Mouse (Mus musculus): ENCODE data around the gene Eefsec. TPM values are rescaled to one million over a fixed set of nuclear protein-coding genes. Genes with fewer than 3 reads are reported as not detected.

Eefsec gene
- polyA plus RNA-seq, 1 experiment from 2014 or later: 48.2 TPM

- Histone ChIP-seq H3K27me3 (ENCODE audit: insufficient read depth, low read length) (no peaks in the 10 kb centered on the region), H3K36me3 (ENCODE audit: insufficient read depth) (no peaks in the 10 kb centered on the region), H3K27ac (ENCODE audit: low read depth) (no peak overlapping the region), H3K9me3 (ENCODE audit: low read depth, low read length) (no peaks in the 10 kb centered on the region), H3K4me1 (ENCODE audit: insufficient read depth) (peaks cover 5% of the 10 kb centered on the region; the same call in 1 of the 2 replicates), H3K9ac (no peak overlapping the region), H3K4me3 (ENCODE audit: low read depth, low read length) (no peak overlapping the region), H3K4me2 (no peak overlapping the region)
- TF ChIP-seq CTCF (IDR thresholded peaks at IDR 0.05; ENCODE audit: low read depth): no peak
- ATAC-seq (ENCODE audit: insufficient read depth) (no peak), DNase-seq (no peak)
- 84% methylated on average over 2 of the region's 2 CpGs for WGBS
These were observed 168.2 kb downstream of the Eefsec start for GRCm38 (mm10) chr6:88278141-88278540.

- no peak for ATAC-seq (ENCODE audit: insufficient read depth)
- peaks cover 5% of the 10 kb centered on the region; the same call in 1 of the 2 replicates for H3K4me1 ChIP-seq (ENCODE audit: insufficient read depth)
These were observed 169.1 kb downstream of the Eefsec start for GRCm38 (mm10) chr6:88277242-88277641.

DNA sequence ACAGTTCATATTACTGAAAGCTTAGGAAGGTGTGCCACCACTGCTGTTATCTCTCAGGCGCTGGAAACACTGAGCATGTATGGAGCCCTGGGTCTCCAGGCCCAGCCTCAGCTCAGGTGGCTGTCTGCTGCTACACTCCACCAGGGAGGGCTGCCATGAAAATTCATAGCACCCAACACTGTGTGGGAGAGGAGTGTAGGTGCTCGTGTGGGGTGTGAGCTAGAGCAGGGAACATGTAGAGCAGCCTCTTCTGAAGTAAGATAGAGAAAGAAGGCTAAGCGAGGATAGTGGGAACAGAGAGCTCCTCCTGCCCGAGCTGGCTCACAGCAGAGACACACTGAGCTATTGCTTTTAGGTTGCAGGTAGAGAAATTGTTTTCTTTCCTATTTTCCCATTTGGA is 170.1 kb downstream of the Eefsec start:
- no peak for DNase-seq
- ATAC-seq (ENCODE audit: insufficient read depth): no peak
- TF ChIP-seq CTCF (IDR thresholded peaks at IDR 0.05; ENCODE audit: low read depth): no peak
- no peak overlapping the region for H3K4me2 ChIP-seq
- H3K4me3 ChIP-seq (ENCODE audit: low read depth, low read length): no peak overlapping the region
- no peaks in the 10 kb centered on the region for H3K9me3 ChIP-seq (ENCODE audit: low read depth, low read length)
- peaks cover 5% of the 10 kb centered on the region; the same call in 1 of the 2 replicates for H3K4me1 ChIP-seq (ENCODE audit: insufficient read depth)
- 68% methylated on average over 4 of the region's 4 CpGs for WGBS
- H3K27me3 ChIP-seq (ENCODE audit: insufficient read depth, low read length): no peaks in the 10 kb centered on the region
- no peak overlapping the region for H3K9ac ChIP-seq
- H3K36me3 ChIP-seq (ENCODE audit: insufficient read depth): no peaks in the 10 kb centered on the region
- no peak overlapping the region for H3K27ac ChIP-seq (ENCODE audit: low read depth)

More at GRCm38 (mm10) chr6:88277242-88277641, 169.1 kb downstream of the Eefsec start:
- WGBS: 87% methylated on average over 4 of the region's 4 CpGs
- no peak for DNase-seq
- no peak overlapping the region for H3K9ac ChIP-seq
- no peak for TF ChIP-seq CTCF (IDR thresholded peaks at IDR 0.05; ENCODE audit: low read depth)
- no peaks in the 10 kb centered on the region for H3K27me3 ChIP-seq (ENCODE audit: insufficient read depth, low read length)
- H3K9me3 ChIP-seq (ENCODE audit: low read depth, low read length): no peaks in the 10 kb centered on the region
- no peak overlapping the region for H3K4me2 ChIP-seq
- no peak overlapping the region for H3K27ac ChIP-seq (ENCODE audit: low read depth)
- H3K36me3 ChIP-seq (ENCODE audit: insufficient read depth): no peaks in the 10 kb centered on the region
- no peak overlapping the region for H3K4me3 ChIP-seq (ENCODE audit: low read depth, low read length)

DNA sequence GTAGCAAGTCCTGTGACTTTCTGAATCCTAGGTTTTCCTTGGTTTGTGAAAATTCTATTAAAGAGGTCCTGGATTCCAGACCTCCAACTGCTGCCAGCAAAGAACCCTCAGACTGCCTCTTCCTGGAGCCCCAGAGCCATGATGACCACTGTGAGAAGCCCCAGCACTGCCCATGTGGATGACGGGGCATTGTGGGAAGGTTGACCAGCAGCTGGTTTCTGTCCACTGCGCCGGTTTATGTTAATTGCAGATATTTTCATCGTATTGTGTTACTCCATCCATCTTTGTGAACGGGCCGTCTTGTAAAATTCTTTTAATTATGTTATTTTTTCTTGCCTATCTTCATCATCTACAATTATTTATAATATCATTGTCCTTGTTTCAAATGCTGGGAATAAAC is 171.7 kb downstream of the Eefsec start:
- no peaks in the 10 kb centered on the region for H3K27me3 ChIP-seq (ENCODE audit: insufficient read depth, low read length)
- H3K27ac ChIP-seq (ENCODE audit: low read depth): no peak overlapping the region
- DNase-seq (peak; percentile 79), ATAC-seq (ENCODE audit: insufficient read depth) (peak; percentile 82)
- no peak for TF ChIP-seq CTCF (IDR thresholded peaks at IDR 0.05; ENCODE audit: low read depth)
- 44% methylated on average over 6 of the region's 6 CpGs for WGBS
- H3K36me3 ChIP-seq (ENCODE audit: insufficient read depth): peaks cover 4% of the 10 kb centered on the region; the same call in 1 of the 2 replicates
- H3K9me3 ChIP-seq (ENCODE audit: low read depth, low read length): no peaks in the 10 kb centered on the region
- H3K4me2 ChIP-seq: no peak overlapping the region; the same call in 1 of the 2 replicates
- H3K4me3 ChIP-seq (ENCODE audit: low read depth, low read length): no peak overlapping the region
- peaks cover 5% of the 10 kb centered on the region; the same call in 1 of the 2 replicates for H3K4me1 ChIP-seq (ENCODE audit: insufficient read depth)
- no peak overlapping the region for H3K9ac ChIP-seq

DNA sequence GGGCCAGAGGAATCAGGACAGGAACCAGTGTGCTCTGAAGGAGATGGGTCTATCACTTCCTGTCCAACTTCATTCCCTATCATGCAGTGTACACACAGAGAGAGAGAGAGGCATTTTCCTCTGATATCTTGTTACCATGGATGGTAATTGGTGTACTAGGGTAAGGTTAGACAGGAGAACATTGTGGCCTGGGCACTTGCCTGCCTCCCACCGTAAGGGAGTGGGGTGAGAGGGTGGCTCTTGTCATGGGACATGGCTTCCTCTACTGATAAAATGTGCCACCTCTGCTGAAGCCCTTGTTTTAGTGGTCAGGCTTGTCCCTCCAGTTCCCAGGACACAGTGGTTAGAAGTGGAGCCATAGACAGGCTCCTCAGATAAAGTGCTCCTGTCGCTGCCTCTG is 178.4 kb downstream of the Eefsec start:
- Histone ChIP-seq H3K4me3 (ENCODE audit: low read depth, low read length) (no peak overlapping the region), H3K9me3 (ENCODE audit: low read depth, low read length) (no peaks in the 10 kb centered on the region), H3K36me3 (ENCODE audit: insufficient read depth) (peaks cover 4% of the 10 kb centered on the region; the same call in 1 of the 2 replicates), H3K4me1 (ENCODE audit: insufficient read depth) (no peaks in the 10 kb centered on the region), H3K27ac (ENCODE audit: low read depth) (no peak overlapping the region), H3K27me3 (ENCODE audit: insufficient read depth, low read length) (no peaks in the 10 kb centered on the region), H3K4me2 (no peak overlapping the region), H3K9ac (no peak overlapping the region)
- 87% methylated on average over 2 of the region's 2 CpGs for WGBS
- TF ChIP-seq CTCF (IDR thresholded peaks at IDR 0.05; ENCODE audit: low read depth): no peak
- no peak for ATAC-seq (ENCODE audit: insufficient read depth)
- no peak for DNase-seq

DNA sequence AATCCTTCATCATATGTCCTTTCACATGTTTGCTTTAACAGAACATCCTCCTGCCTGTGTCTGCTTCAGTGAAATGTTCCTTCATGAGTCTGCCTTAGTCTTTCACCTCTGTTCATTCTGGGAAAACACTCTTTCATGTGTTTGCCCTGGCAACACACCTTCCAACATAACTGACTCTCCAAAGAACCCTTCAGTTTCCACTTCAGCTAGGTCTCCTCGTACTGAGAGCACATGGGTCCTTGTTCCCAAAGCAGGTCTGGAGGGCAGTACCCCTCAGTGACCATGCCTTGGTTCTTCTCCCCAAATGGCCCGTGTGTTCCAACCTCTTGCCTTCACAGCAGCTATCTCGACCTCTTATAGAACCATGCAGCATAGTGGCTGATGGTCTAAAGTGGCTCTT is 179.3 kb downstream of the Eefsec start:
- Histone ChIP-seq H3K27me3 (ENCODE audit: insufficient read depth, low read length) (no peaks in the 10 kb centered on the region), H3K4me2 (no peak overlapping the region), H3K4me1 (ENCODE audit: insufficient read depth) (no peaks in the 10 kb centered on the region), H3K36me3 (ENCODE audit: insufficient read depth) (peaks cover 4% of the 10 kb centered on the region; the same call in 1 of the 2 replicates), H3K27ac (ENCODE audit: low read depth) (no peak overlapping the region), H3K9ac (no peak overlapping the region), H3K9me3 (ENCODE audit: low read depth, low read length) (no peaks in the 10 kb centered on the region), H3K4me3 (ENCODE audit: low read depth, low read length) (no peak overlapping the region)
- WGBS: 71% methylated on average over 3 of the region's 3 CpGs
- no peak for ATAC-seq (ENCODE audit: insufficient read depth)
- TF ChIP-seq CTCF (IDR thresholded peaks at IDR 0.05; ENCODE audit: low read depth): no peak
- DNase-seq: no peak

DNA sequence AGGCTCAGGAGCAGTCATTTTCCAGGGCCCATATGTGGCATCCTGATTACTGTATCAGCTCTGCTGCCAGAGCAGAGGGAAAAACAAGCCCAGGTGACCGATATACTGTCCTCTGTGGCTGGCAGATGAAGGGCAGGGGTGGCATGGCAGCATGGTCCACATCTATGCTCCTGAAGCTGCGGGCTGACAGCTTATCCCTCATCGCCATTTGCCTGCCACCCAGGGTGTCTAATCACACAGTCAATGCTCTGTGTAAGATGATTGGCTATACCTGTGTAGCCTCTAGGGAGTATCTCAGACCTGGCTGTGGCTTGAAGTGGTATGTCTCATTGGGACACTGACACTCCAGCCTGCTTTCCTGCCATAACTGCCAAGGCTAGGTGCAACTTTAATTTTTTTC is 180.3 kb downstream of the Eefsec start:
- no peaks in the 10 kb centered on the region for H3K27me3 ChIP-seq (ENCODE audit: insufficient read depth, low read length)
- no peak overlapping the region for H3K4me3 ChIP-seq (ENCODE audit: low read depth, low read length)
- WGBS: 87% methylated on average over 3 of the region's 3 CpGs
- no peak for TF ChIP-seq CTCF (IDR thresholded peaks at IDR 0.05; ENCODE audit: low read depth)
- no peak overlapping the region for H3K4me2 ChIP-seq
- H3K27ac ChIP-seq (ENCODE audit: low read depth): no peak overlapping the region
- H3K36me3 ChIP-seq (ENCODE audit: insufficient read depth): peaks cover 3% of the 10 kb centered on the region; the same call in 1 of the 2 replicates
- no peaks in the 10 kb centered on the region for H3K9me3 ChIP-seq (ENCODE audit: low read depth, low read length)
- H3K9ac ChIP-seq: no peak overlapping the region
- H3K4me1 ChIP-seq (ENCODE audit: insufficient read depth): no peaks in the 10 kb centered on the region
- DNase-seq (no peak), ATAC-seq (ENCODE audit: insufficient read depth) (no peak)

- ATAC-seq (ENCODE audit: insufficient read depth): no peak
- H3K9ac ChIP-seq: no peak overlapping the region
- 94% methylated on average over 1 of the region's 1 CpGs for WGBS
These were observed 181.0 kb downstream of the Eefsec start for GRCm38 (mm10) chr6:88265355-88265754.

More at GRCm38 (mm10) chr6:88265355-88265754, 181.0 kb downstream of the Eefsec start:
- H3K4me3 ChIP-seq (ENCODE audit: low read depth, low read length): no peak overlapping the region
- H3K36me3 ChIP-seq (ENCODE audit: insufficient read depth): no peaks in the 10 kb centered on the region
- no peak for DNase-seq
- no peak overlapping the region for H3K27ac ChIP-seq (ENCODE audit: low read depth)
- H3K9me3 ChIP-seq (ENCODE audit: low read depth, low read length): no peaks in the 10 kb centered on the region
- no peaks in the 10 kb centered on the region for H3K4me1 ChIP-seq (ENCODE audit: insufficient read depth)
- no peak overlapping the region for H3K4me2 ChIP-seq
- no peak for TF ChIP-seq CTCF (IDR thresholded peaks at IDR 0.05; ENCODE audit: low read depth)
- no peaks in the 10 kb centered on the region for H3K27me3 ChIP-seq (ENCODE audit: insufficient read depth, low read length)
